Comparison of ENCODE assay signal across 27 mouse cellular contexts in genomic region chr16:64889496-64889895, GRCm38 (mm10).
"Had no signal": no experiment of that assay in that cellular context is flagged by ENCODE, and none has a peak within 500 bp of the region (broad histone marks: within the 10 kb centered on the region; RNA-seq: fewer than 3 reads in every experiment).

No protein-coding gene starts in this region.

- H3K9ac ChIP-seq: heart, embryonic 13.5 days; heart, embryonic 15.5 days; hindbrain, embryonic 13.5 days; hindbrain, embryonic 15.5 days; kidney, embryonic 15.5 days; limb, embryonic 13.5 days; limb, embryonic 15.5 days; liver, embryonic 12.5 days; liver, embryonic 14.5 days had no signal

- DNase-seq: gastrocnemius, adult 2 months; gastrocnemius, postnatal 14 days; gastrocnemius, postnatal 36 days; heart, adult 18-20 months; heart, postnatal 14 days; heart, postnatal 36 days; kidney, adult 11 months; kidney, adult 2 months; kidney, adult 9 months; kidney, postnatal 14 days; kidney, postnatal 36 days; layer of hippocampus, adult 9-11 months; layer of hippocampus, postnatal 36 days; left cerebral cortex, postnatal 4 days had no signal

- H3K9me3 ChIP-seq: hindbrain, embryonic 15.5 days; limb, embryonic 15.5 days had no signal

- ATAC-seq: hindbrain, postnatal 0 days; intestine, embryonic 16.5 days; liver, embryonic 12.5 days had no signal

- H3K4me1 ChIP-seq: hindbrain, embryonic 13.5 days; hindbrain, embryonic 15.5 days; liver, embryonic 12.5 days had no signal

- H3K4me2 ChIP-seq: heart, embryonic 11.5 days; heart, embryonic 13.5 days; heart, embryonic 15.5 days; hindbrain, embryonic 13.5 days; hindbrain, embryonic 15.5 days; kidney, embryonic 15.5 days; limb, embryonic 13.5 days; limb, embryonic 15.5 days; liver, embryonic 12.5 days had no signal

- H3K27ac ChIP-seq: gastrocnemius, adult 2 months; heart, embryonic 13.5 days; heart, embryonic 15.5 days; hindbrain, embryonic 13.5 days; hindbrain, embryonic 15.5 days; hindbrain, postnatal 0 days; kidney, embryonic 15.5 days; kidney, postnatal 0 days; limb, embryonic 13.5 days; limb, embryonic 15.5 days; liver, embryonic 12.5 days; liver, embryonic 14.5 days had no signal

- H3K27me3 ChIP-seq: heart, embryonic 13.5 days; heart, embryonic 15.5 days; hindbrain, embryonic 13.5 days; hindbrain, embryonic 15.5 days; kidney, embryonic 15.5 days; limb, embryonic 13.5 days; limb, embryonic 15.5 days; liver, embryonic 12.5 days had no signal

- H3K36me3 ChIP-seq: heart, embryonic 13.5 days; heart, embryonic 15.5 days; hindbrain, embryonic 13.5 days; hindbrain, embryonic 15.5 days; kidney, embryonic 15.5 days; limb, embryonic 13.5 days; limb, embryonic 15.5 days; liver, embryonic 12.5 days had no signal

- H3K4me3 ChIP-seq: gastrocnemius, adult 2 months; heart, embryonic 13.5 days; heart, embryonic 15.5 days; hindbrain, embryonic 13.5 days; hindbrain, embryonic 15.5 days; kidney, embryonic 15.5 days; limb, embryonic 13.5 days; limb, embryonic 15.5 days; liver, embryonic 12.5 days had no signal
